Mouse (Mus musculus): ENCODE data around the gene Luzp2.

- TF ChIP-seq CTCF (IDR thresholded peaks at IDR 0.05; ENCODE audit: borderline replicate concordance, insufficient read depth, low read length) (no peak), POLR2A (IDR thresholded peaks at IDR 0.05; ENCODE audit: low read depth, low read length) (no peak)
Observed at GRCm38 (mm10) chr7:54835911-54836352, 634 bp downstream of the Luzp2 start.
